Mouse (Mus musculus) left cerebral cortex, postnatal 4 days (tissue): ENCODE measurements around the gene Usp29. TPM values are rescaled to one million over a fixed set of nuclear protein-coding genes. Genes with fewer than 3 reads are reported as not detected.
"Not testable (repeated sequence)": the region's sequence is repeated elsewhere in the genome, so short reads cannot be mapped to it uniquely, and the experiment has no call there.

Experiments used
- DNase-seq: peaks from one replicate; pipeline ENCODE4 v3.0.0-alpha.2; 2022
- intact Hi-C: fragments of 180-260 bp; cut with DNase I; formaldehyde crosslinking; loops from one replicate; pipeline ENCODE4 v1.15.1; 2025
- total RNA-seq, 2 experiments: library from RNA; stranded (reverse); gene quantifications; 2 replicates each; pipeline ENCODE4 v1.2.3; 2021

Usp29 gene
- total RNA-seq, 2 experiments from 2014 or later = 52.9 to 67.1 TPM

- DNase-seq = no peak
- intact Hi-C loops = no loop called here
These were observed 128.4 kb downstream of the Usp29 start for GRCm38 (mm10) chr7:6858694-6859270.

GRCm38 (mm10) chr7:6860689-6861088, 130.3 kb downstream of the Usp29 start:
- peak; percentile 13 for DNase-seq
- intact Hi-C loops = no loop called here

GRCm38 (mm10) chr7:6866351-6866750, 136.0 kb downstream of the Usp29 start:
- peak; percentile 24 for DNase-seq
- intact Hi-C loops = no loop called here

- intact Hi-C loops = no loop called here
- DNase-seq = no peak
These were observed 138.5 kb downstream of the Usp29 start for GRCm38 (mm10) chr7:6868831-6869230.

GRCm38 (mm10) chr7:6869556-6869955, 139.2 kb downstream of the Usp29 start:
- intact Hi-C loops = no loop called here
- no peak for DNase-seq

- intact Hi-C loops = no loop called here
- peak; percentile 60 for DNase-seq
These were observed 144.1 kb downstream of the Usp29 start for GRCm38 (mm10) chr7:6874448-6874847.

GRCm38 (mm10) chr7:6878202-6878601, 147.8 kb downstream of the Usp29 start:
- intact Hi-C loops = no loop called here

GRCm38 (mm10) chr7:6878849-6879248, 148.5 kb downstream of the Usp29 start:
- intact Hi-C loops, DNase-seq: not testable (repeated sequence)

More at GRCm38 (mm10) chr7:6878202-6878601, 147.8 kb downstream of the Usp29 start:
- no peak for DNase-seq

GRCm38 (mm10) chr7:6879512-6880164, 149.3 kb downstream of the Usp29 start:
- intact Hi-C loops = no loop called here

GRCm38 (mm10) chr7:6880918-6881317, 150.5 kb downstream of the Usp29 start:
- intact Hi-C loops, DNase-seq: not testable (repeated sequence)

More at GRCm38 (mm10) chr7:6879512-6880164, 149.3 kb downstream of the Usp29 start:
- no peak for DNase-seq

- peak; percentile 20 for DNase-seq
- intact Hi-C loops = no loop called here
These were observed 151.2 kb downstream of the Usp29 start for GRCm38 (mm10) chr7:6881473-6882046.

GRCm38 (mm10) chr7:6883376-6884147, 153.2 kb downstream of the Usp29 start:
- intact Hi-C loops = no loop called here
- no peak for DNase-seq

- intact Hi-C loops = no loop called here
- DNase-seq = no peak
These were observed 155.0 kb downstream of the Usp29 start for GRCm38 (mm10) chr7:6885416-6885815.

GRCm38 (mm10) chr7:6886896-6887295, 156.5 kb downstream of the Usp29 start:
- intact Hi-C loops = no loop called here
- DNase-seq = no peak

- DNase-seq = no peak
- intact Hi-C loops = no loop called here
These were observed 159.5 kb downstream of the Usp29 start for GRCm38 (mm10) chr7:6889871-6890270.

- intact Hi-C loops = no loop called here
- peak; percentile 15 for DNase-seq
These were observed 160.8 kb downstream of the Usp29 start for GRCm38 (mm10) chr7:6891206-6891605.

GRCm38 (mm10) chr7:6897021-6897420, 166.6 kb downstream of the Usp29 start:
- intact Hi-C loops, DNase-seq: not testable (repeated sequence)

- no peak for DNase-seq
- intact Hi-C loops = no loop called here
These were observed 170.3 kb downstream of the Usp29 start for GRCm38 (mm10) chr7:6900672-6901071.

GRCm38 (mm10) chr7:6903489-6903888, 173.1 kb downstream of the Usp29 start:
- intact Hi-C loops = no loop called here
- no peak for DNase-seq

- intact Hi-C loops = no loop called here
- no peak for DNase-seq
These were observed 180.1 kb downstream of the Usp29 start for GRCm38 (mm10) chr7:6910527-6910926.

GRCm38 (mm10) chr7:6911731-6912130, 181.4 kb downstream of the Usp29 start:
- intact Hi-C loops = no loop called here
- no peak for DNase-seq
